Mouse (Mus musculus) liver, postnatal 0 days (tissue): Measurements from ENCODE around the gene Dusp12. TPM values are rescaled to one million over a fixed set of nuclear protein-coding genes. Genes with fewer than 3 reads are reported as not detected.

Source experiments
- ATAC-seq: fragments of 200-750 bp; cut with Nextera tagmentation; 2 replicates; pipeline ENCODE4 v1.8.0; 2017; ENCODE audit warnings: mild to moderate bottlenecking, moderate library complexity
- DNase-seq: peaks from one replicate; pipeline ENCODE4 v3.0.0-alpha.2; 2016
- H3K27ac ChIP-seq: fragments of 300-500 bp; sonication (generic); 2 replicates; pipeline ENCODE4 v1.5.1; 2014; ENCODE audit warnings: antibody characterized with exemption, moderate library complexity, mild to moderate bottlenecking, low read depth
- H3K27me3 ChIP-seq: fragments of 300-500 bp; sonication (generic); 2 replicates; pipeline ENCODE4 v1.6.1; 2014; ENCODE audit warnings: low read length, control low read depth, mixed read lengths; ENCODE audit not compliant: insufficient read depth
- H3K36me3 ChIP-seq: fragments of 300-500 bp; sonication (generic); replicated peaks from 2 replicates; pipeline ENCODE4 v1.6.1; 2014; ENCODE audit warnings: mild to moderate bottlenecking, control low read depth, low read length, moderate library complexity, mixed read lengths; ENCODE audit not compliant: insufficient read depth
- H3K4me1 ChIP-seq: fragments of 300-500 bp; sonication (generic); 2 replicates; pipeline ENCODE4 v1.6.1; 2014; ENCODE audit warnings: antibody characterized with exemption, mild to moderate bottlenecking, control low read depth; ENCODE audit not compliant: insufficient read depth
- H3K4me2 ChIP-seq: fragments of 300-500 bp; sonication (generic); 2 replicates; pipeline ENCODE4 v1.6.1; 2014; ENCODE audit warnings: low read depth, mild to moderate bottlenecking, low read length, moderate library complexity, mixed read lengths
- H3K4me3 ChIP-seq: fragments of 300-500 bp; sonication (generic); 2 replicates; pipeline ENCODE4 v1.5.1; 2014; ENCODE audit warnings: low read depth, low read length
- H3K9ac ChIP-seq: fragments of 300-500 bp; sonication (generic); replicated peaks from 2 replicates; pipeline ENCODE4 v1.6.1; 2014; ENCODE audit warnings: mild to moderate bottlenecking, moderate library complexity
- H3K9me3 ChIP-seq: fragments of 300-500 bp; sonication (generic); 2 replicates; pipeline ENCODE4 v1.6.1; 2016; ENCODE audit warnings: mild to moderate bottlenecking, control low read depth, low read length, mixed read lengths
- CTCF ChIP-seq: sonication (generic); IDR thresholded peaks from 2 replicates; pipeline ENCODE4 v1.5.1; 2016; ENCODE audit warnings: antibody characterized with exemption, low read depth
- EP300 ChIP-seq: IDR thresholded peaks from 2 replicates; pipeline ENCODE4 v1.6.1; 2016; ENCODE audit warnings: antibody characterized with exemption, low read depth, mild to moderate bottlenecking
- WGBS: fragments of 180-500 bp; shearing (Covaris S2); extraction: QIAGEN DNeasy Blood & Tissue Kit; methylation state at CpG from one replicate; pipeline ENCODE4 v1.1.7; 2014; ENCODE audit not compliant: insufficient replicate concordance; 5-methylcytosine and 5-hydroxymethylcytosine counted together
- polyA plus RNA-seq: library from polyadenylated mRNA; unstranded; fragments of >200 nt; fragmentation: Nextera tagmentation; extraction: Ambion mirVana; gene quantifications from 2 replicates; pipeline ENCODE4 v1.2.1, GENCODE M21; 2015

Gene Dusp12
- polyA plus RNA-seq, 1 experiment from 2014 or later = 26.1 TPM

DNA sequence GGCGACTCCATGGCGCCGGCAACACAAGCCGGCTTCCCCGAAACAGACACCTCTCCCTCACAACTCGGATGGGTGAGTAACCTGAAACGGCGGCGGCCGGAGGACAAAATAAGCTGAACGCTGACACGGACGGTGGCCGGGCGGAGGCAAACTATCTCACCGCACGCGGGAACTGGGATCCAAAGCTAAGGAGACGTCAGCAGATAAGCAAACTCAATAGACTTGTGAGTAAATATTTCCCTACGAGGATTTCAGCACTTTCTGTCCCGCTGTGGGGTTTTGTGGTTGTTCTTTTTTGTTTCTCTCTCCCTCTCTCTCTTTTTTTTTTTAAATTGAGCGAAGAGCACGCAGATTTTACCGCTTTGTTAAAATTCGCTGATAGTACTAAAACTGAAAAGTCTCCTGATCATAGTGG, 17.6 kb downstream of the Dusp12 start, which contains the start of gene Atf6:
TSS of gene Atf6 (minus strand) at position 81 of the 415 bp plus-strand sequence.
- no peaks in the 10 kb centered on the region for H3K36me3 ChIP-seq
- peak within 1 kb of the TSS; percentile 81 for H3K4me2 ChIP-seq
- H3K9me3 ChIP-seq = no peaks in the 10 kb centered on the region
- peak within 1 kb of the TSS; percentile 85 for H3K27ac ChIP-seq
- TF ChIP-seq EP300 (peak; percentile 71; the same call in 1 of the 2 replicates), CTCF (no peak)
- ATAC-seq = peak; percentile 89
- peaks cover 30% of the 10 kb centered on the region for H3K4me1 ChIP-seq
- 0% methylated on average over 25 of the region's 25 CpGs for WGBS
- peak within 1 kb of the TSS; percentile 66 for H3K4me3 ChIP-seq
- H3K27me3 ChIP-seq = no peaks in the 10 kb centered on the region
- peak; percentile 97 for DNase-seq
- H3K9ac ChIP-seq = peak within 1 kb of the TSS; percentile 71

DNA sequence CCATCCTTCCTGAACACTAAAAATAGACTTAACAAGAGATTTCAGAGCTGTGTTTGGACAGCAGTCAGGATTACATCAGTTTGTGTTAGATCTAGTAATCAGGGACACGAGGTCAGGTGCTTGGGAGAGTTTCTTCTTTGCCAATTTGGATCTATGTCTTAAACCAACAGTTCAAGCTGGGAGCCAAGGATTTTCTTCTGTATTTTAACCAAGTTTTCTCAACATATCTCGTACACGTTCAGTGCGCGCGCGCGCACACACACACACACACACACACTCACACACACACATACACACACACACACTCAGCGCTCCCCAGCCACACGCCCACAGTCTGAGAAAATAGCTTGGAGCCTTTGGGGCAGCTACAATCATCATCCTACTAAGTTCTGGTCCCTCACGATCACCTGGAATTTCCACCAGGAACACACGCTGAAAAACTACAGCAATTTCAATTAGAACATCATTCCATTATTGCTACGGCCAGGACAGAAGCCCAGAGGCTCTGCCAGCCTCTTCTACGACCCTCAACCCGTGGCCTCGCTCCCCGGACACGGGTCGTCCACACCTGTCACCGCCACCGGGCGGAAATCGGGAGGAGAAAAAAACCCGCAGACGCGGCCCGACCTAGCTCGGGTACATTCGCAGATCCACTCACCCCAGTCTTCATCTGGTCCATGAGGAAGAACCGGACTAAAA, 18.2 kb downstream of the Dusp12 start:
- Histone ChIP-seq H3K27me3 (no peaks in the 10 kb centered on the region), H3K36me3 (no peaks in the 10 kb centered on the region), H3K9me3 (no peaks in the 10 kb centered on the region), H3K27ac (peak overlapping the region; percentile 85), H3K4me2 (peak overlapping the region; percentile 81), H3K4me1 (peaks cover 35% of the 10 kb centered on the region), H3K9ac (peak overlapping the region; percentile 71), H3K4me3 (peak overlapping the region; percentile 66)
- TF ChIP-seq EP300 (no peak), CTCF (no peak)
- ATAC-seq (peak; percentile 58), DNase-seq (peak; percentile 44)
- 2% methylated on average over 30 of the region's 30 CpGs for WGBS

GRCm38 (mm10) chr1:170865406-170865805, 19.9 kb downstream of the Dusp12 start:
- Histone ChIP-seq H3K4me1 (peaks cover 44% of the 10 kb centered on the region), H3K4me2 (peak overlapping the region; percentile 36; the same call in 1 of the 2 replicates), H3K36me3 (no peaks in the 10 kb centered on the region), H3K4me3 (no peak overlapping the region), H3K9ac (no peak overlapping the region), H3K27ac (peak overlapping the region; percentile 18; the same call in 1 of the 2 replicates), H3K9me3 (no peaks in the 10 kb centered on the region), H3K27me3 (no peaks in the 10 kb centered on the region)
- WGBS = 42% methylated on average over 5 of the region's 5 CpGs
- DNase-seq = no peak
- no peak for TF ChIP-seq EP300
- no peak for TF ChIP-seq CTCF
- no peak for ATAC-seq

DNA sequence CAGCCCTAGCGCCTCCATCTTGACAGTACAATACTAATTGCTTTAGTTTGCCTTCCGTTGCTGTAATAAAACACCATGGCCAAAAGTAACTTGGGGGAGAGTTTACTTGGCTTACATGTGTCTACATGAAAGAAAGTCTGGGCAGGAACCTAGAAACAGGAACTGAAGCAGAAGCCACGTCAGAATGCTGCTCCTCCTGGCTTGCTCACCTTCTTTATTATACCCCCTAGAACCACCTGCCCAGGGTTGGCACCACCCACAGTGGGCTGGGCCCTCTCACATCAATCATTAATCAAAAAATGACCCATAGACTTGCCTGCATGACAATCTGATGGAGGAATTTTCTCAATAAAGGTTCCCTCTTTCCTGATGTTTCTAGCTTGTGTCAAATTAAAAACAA, 20.6 kb downstream of the Dusp12 start:
- 67% methylated on average over 3 of the region's 3 CpGs for WGBS
- DNase-seq (no peak), ATAC-seq (no peak)
- Histone ChIP-seq H3K36me3 (no peaks in the 10 kb centered on the region), H3K9ac (no peak overlapping the region), H3K27ac (no peak overlapping the region), H3K4me3 (no peak overlapping the region), H3K4me2 (no peak overlapping the region), H3K4me1 (peaks cover 44% of the 10 kb centered on the region), H3K9me3 (no peaks in the 10 kb centered on the region), H3K27me3 (no peaks in the 10 kb centered on the region)
- TF ChIP-seq CTCF (no peak), EP300 (no peak)

- no peaks in the 10 kb centered on the region for H3K36me3 ChIP-seq
- no peak overlapping the region for H3K4me2 ChIP-seq
- H3K27me3 ChIP-seq = no peaks in the 10 kb centered on the region
- no peak overlapping the region for H3K9ac ChIP-seq
- H3K4me1 ChIP-seq = peaks cover 44% of the 10 kb centered on the region
- TF ChIP-seq CTCF (no peak), EP300 (no peak)
- no peak for ATAC-seq
- H3K27ac ChIP-seq = no peak overlapping the region
- DNase-seq = no peak
- H3K9me3 ChIP-seq = no peaks in the 10 kb centered on the region
- no peak overlapping the region for H3K4me3 ChIP-seq
Observed at GRCm38 (mm10) chr1:170864234-170864633, 21.1 kb downstream of the Dusp12 start.

DNA sequence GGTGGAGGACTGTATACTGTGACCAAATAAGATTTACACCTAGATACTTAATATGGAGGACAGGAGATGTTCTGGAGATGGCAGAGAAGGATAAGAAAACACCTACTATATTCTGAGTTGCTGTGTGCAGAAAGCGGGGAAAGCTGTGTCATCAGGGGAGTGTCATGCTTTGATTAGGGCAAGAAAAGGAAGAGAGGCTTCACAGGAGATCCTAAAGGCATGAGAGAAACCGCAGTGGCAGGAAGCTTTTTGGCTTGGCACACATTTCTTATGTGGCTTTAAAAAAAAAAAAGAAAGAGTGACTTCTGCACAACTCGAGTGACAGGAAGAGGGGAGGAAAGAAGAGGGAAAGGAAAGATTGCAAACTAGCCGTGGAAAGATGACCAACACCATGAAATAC, 22.3 kb downstream of the Dusp12 start:
- Histone ChIP-seq H3K9ac (peak overlapping the region; percentile 31; the same call in 1 of the 2 replicates), H3K9me3 (no peaks in the 10 kb centered on the region), H3K27me3 (no peaks in the 10 kb centered on the region), H3K4me1 (peaks cover 44% of the 10 kb centered on the region), H3K36me3 (no peaks in the 10 kb centered on the region), H3K4me2 (peak overlapping the region; percentile 52), H3K27ac (peak overlapping the region; percentile 49; the same call in 1 of the 2 replicates), H3K4me3 (no peak overlapping the region)
- no peak for TF ChIP-seq EP300
- no peak for TF ChIP-seq CTCF
- WGBS = 13% methylated on average over 4 of the region's 4 CpGs
- DNase-seq (no peak), ATAC-seq (no peak)
